Comparison of ENCODE assay signal across 19 mouse cellular contexts in genomic region chr2:117021787-117022186, GRCm38 (mm10).
A peak's percentile ranks its signal among the peaks of the same experiment; 100 is the strongest.
DNase-seq lines count a peak whose midpoint lies in the region; ATAC-seq and TF ChIP-seq lines count a peak whose summit lies in the region.
"Had no signal": no experiment of that assay in that cellular context is flagged by ENCODE, and none has a peak within 500 bp of the region (broad histone marks: within the 10 kb centered on the region; RNA-seq: fewer than 3 reads in every experiment).

No protein-coding gene starts in this region.

- 24% methylated on average over 5 of the region's 6 CpGs for WGBS in forebrain, embryonic 14.5 days
- WGBS in forebrain, embryonic 13.5 days = 39% methylated on average over 6 of the region's 6 CpGs
- WGBS in kidney, postnatal 0 days = 25% methylated on average over 5 of the region's 6 CpGs
- 31% methylated on average over 6 of the region's 6 CpGs for WGBS in kidney, embryonic 15.5 days

- TF ChIP-seq POLR2A in brain, embryonic 14.5 days (IDR thresholded peaks at IDR 0.05; ENCODE audit: borderline replicate concordance, extremely low read depth, insufficient read depth, insufficient read length, poor library complexity, severe bottlenecking) = no peak

- H3K27ac ChIP-seq in forebrain, embryonic 14.5 days (ENCODE audit: low read depth, low read length) = no peak overlapping the region
- H3K27ac ChIP-seq in forebrain, embryonic 13.5 days = no peak overlapping the region
- H3K27ac ChIP-seq in kidney, postnatal 0 days = no peak overlapping the region
- H3K27ac ChIP-seq in kidney, embryonic 15.5 days = no peak overlapping the region
- H3K27ac ChIP-seq in layer of hippocampus, adult 2 months = no peak overlapping the region
- H3K27ac ChIP-seq: hindbrain, embryonic 10.5 days; intestine, embryonic 15.5 days; neural tube, embryonic 15.5 days had no signal

- H3K9ac ChIP-seq in forebrain, embryonic 14.5 days (ENCODE audit: low read length) = no peak overlapping the region
- no peak overlapping the region for H3K9ac ChIP-seq in forebrain, embryonic 13.5 days
- H3K9ac ChIP-seq in kidney, postnatal 0 days (ENCODE audit: low read depth, low read length) = no peak overlapping the region
- no peak overlapping the region for H3K9ac ChIP-seq in kidney, embryonic 15.5 days
- H3K9ac ChIP-seq: intestine, embryonic 15.5 days; lung, embryonic 14.5 days; neural tube, embryonic 15.5 days had no signal

- peak; percentile 29 for DNase-seq in forebrain, embryonic 14.5 days (ENCODE audit: low spot score)
- peak; percentile 51 for DNase-seq in kidney, postnatal 0 days (ENCODE audit: low spot score)
- DNase-seq in 416B (ENCODE audit: low read depth) = peak; percentile 83
- peak; percentile 52 for DNase-seq in brain, embryonic 14.5 days (ENCODE audit: low read depth)
- DNase-seq in cerebellum, adult 11-12 months = no peak
- no peak for DNase-seq in layer of hippocampus, adult 2 months (ENCODE audit: low spot score in 2 of 2)
- DNase-seq: cerebellum, adult 11 months; kidney, postnatal 36 days; liver; lung, embryonic 14.5 days; right cerebral cortex, postnatal 14 days; thymus, adult 2 months had no signal

- no peak for TF ChIP-seq CTCF in kidney, postnatal 0 days (IDR thresholded peaks at IDR 0.05; ENCODE audit: low read depth)
- TF ChIP-seq CTCF in brain, embryonic 14.5 days (IDR thresholded peaks at IDR 0.05; ENCODE audit: borderline replicate concordance, extremely low read depth, insufficient read depth, insufficient read length) = no peak
- TF ChIP-seq CTCF in layer of hippocampus, adult 2 months (conservative IDR thresholded peaks at IDR 0.05) = no peak

- H3K4me1 ChIP-seq in forebrain, embryonic 14.5 days (ENCODE audit: control insufficient read depth, insufficient read depth, low read length) = peaks cover 6% of the 10 kb centered on the region; the same call in 1 of the 2 replicates
- H3K4me1 ChIP-seq in forebrain, embryonic 13.5 days = peaks cover 18% of the 10 kb centered on the region
- 0 out of 2 replicates have a peak, but pooled peaks cover 6% of the 10 kb centered on the region for H3K4me1 ChIP-seq in kidney, postnatal 0 days (replicated peaks; ENCODE audit: insufficient read depth, low read length)
- H3K4me1 ChIP-seq in kidney, embryonic 15.5 days = peaks cover 15% of the 10 kb centered on the region

- H3K4me3 ChIP-seq in forebrain, embryonic 14.5 days (ENCODE audit: low read depth, low read length) = no peak overlapping the region
- no peak overlapping the region for H3K4me3 ChIP-seq in forebrain, embryonic 13.5 days
- H3K4me3 ChIP-seq in kidney, postnatal 0 days (replicated peaks; ENCODE audit: low read depth, low read length) = no peak overlapping the region
- H3K4me3 ChIP-seq in kidney, embryonic 15.5 days (replicated peaks) = no peak overlapping the region
- no peak overlapping the region for H3K4me3 ChIP-seq in layer of hippocampus, adult 2 months
- H3K4me3 ChIP-seq: hindbrain, embryonic 10.5 days; intestine, embryonic 15.5 days; neural tube, embryonic 15.5 days had no signal

- H3K9me3 ChIP-seq in forebrain, embryonic 14.5 days (replicated peaks; ENCODE audit: control insufficient read depth, low read length) = no peaks in the 10 kb centered on the region
- H3K9me3 ChIP-seq in forebrain, embryonic 13.5 days (replicated peaks) = no peaks in the 10 kb centered on the region
- no peaks in the 10 kb centered on the region for H3K9me3 ChIP-seq in kidney, postnatal 0 days (replicated peaks; ENCODE audit: low read length)
- no peaks in the 10 kb centered on the region for H3K9me3 ChIP-seq in kidney, embryonic 15.5 days (replicated peaks)
- H3K9me3 ChIP-seq: hindbrain, embryonic 10.5 days; intestine, embryonic 15.5 days; neural tube, embryonic 15.5 days had no signal

- H3K27me3 ChIP-seq in forebrain, embryonic 14.5 days (replicated peaks; ENCODE audit: control insufficient read depth, insufficient read depth, low read length) = no peaks in the 10 kb centered on the region
- H3K27me3 ChIP-seq in forebrain, embryonic 13.5 days = no peaks in the 10 kb centered on the region
- H3K27me3 ChIP-seq in kidney, postnatal 0 days (ENCODE audit: insufficient read depth, low read length) = no peaks in the 10 kb centered on the region
- H3K27me3 ChIP-seq in kidney, embryonic 15.5 days = no peaks in the 10 kb centered on the region
- H3K27me3 ChIP-seq: intestine, embryonic 15.5 days; neural tube, embryonic 15.5 days; Patski had no signal

- H3K4me2 ChIP-seq in forebrain, embryonic 14.5 days (ENCODE audit: low read length) = no peak overlapping the region
- H3K4me2 ChIP-seq in forebrain, embryonic 13.5 days = no peak overlapping the region
- no peak overlapping the region for H3K4me2 ChIP-seq in kidney, postnatal 0 days (ENCODE audit: low read length)
- no peak overlapping the region for H3K4me2 ChIP-seq in kidney, embryonic 15.5 days
- H3K4me2 ChIP-seq: heart, embryonic 11.5 days; intestine, embryonic 15.5 days; lung, embryonic 14.5 days; neural tube, embryonic 15.5 days had no signal

- no peaks in the 10 kb centered on the region for H3K36me3 ChIP-seq in forebrain, embryonic 14.5 days (ENCODE audit: control insufficient read depth, insufficient read depth, low read length)
- H3K36me3 ChIP-seq in forebrain, embryonic 13.5 days (ENCODE audit: poor library complexity, severe bottlenecking) = no peaks in the 10 kb centered on the region
- H3K36me3 ChIP-seq in kidney, postnatal 0 days (ENCODE audit: insufficient read depth, low read length) = no peaks in the 10 kb centered on the region
- no peaks in the 10 kb centered on the region for H3K36me3 ChIP-seq in kidney, embryonic 15.5 days
- H3K36me3 ChIP-seq: hindbrain, embryonic 10.5 days; intestine, embryonic 15.5 days; neural tube, embryonic 15.5 days had no signal

- ATAC-seq in forebrain, embryonic 14.5 days = 0 out of 2 replicates have a peak, but pooled peaks have one; percentile 48
- ATAC-seq in forebrain, embryonic 13.5 days = no peak
- ATAC-seq in kidney, postnatal 0 days (replicated peaks; ENCODE audit: low FRiP score, low read depth) = no peak
- no peak for ATAC-seq in kidney, embryonic 15.5 days (replicated peaks; ENCODE audit: low FRiP score)
- ATAC-seq: intestine, embryonic 15.5 days; Patski had no signal

Comparison
In these comparisons a context has a peak if more than half of its experiments do, and no peak if none do; other contexts are left out.
1. DNase-seq: peak in forebrain, embryonic 14.5 days (single experiment), kidney, postnatal 0 days (single experiment), 416B (single experiment) and brain, embryonic 14.5 days (single experiment); none in cerebellum, adult 11-12 months (single experiment) and layer of hippocampus, adult 2 months (0 of 2).